Mouse (Mus musculus) neural tube, embryonic 15.5 days (tissue): Measurements from ENCODE around the gene Igfbp6. TPM values are rescaled to one million over a fixed set of nuclear protein-coding genes. Genes with fewer than 3 reads are reported as not detected.

Experiments used
- ATAC-seq: fragments of 200-750 bp; cut with Nextera tagmentation; 2 replicates; pipeline ENCODE4 v1.8.0; 2017; ENCODE audit warnings: mild to moderate bottlenecking, moderate TSS enrichment, moderate library complexity; ENCODE audit not compliant: low FRiP score
- H3K27ac ChIP-seq: fragments of 300-500 bp; sonication (generic); replicated peaks from 2 replicates; pipeline ENCODE4 v1.5.1; 2015; ENCODE audit warnings: mild to moderate bottlenecking, inconsistent platforms
- H3K27me3 ChIP-seq: fragments of 300-500 bp; sonication (generic); replicated peaks from 2 replicates; pipeline ENCODE4 v1.6.1; 2015; ENCODE audit warnings: inconsistent platforms
- H3K36me3 ChIP-seq: fragments of 300-500 bp; sonication (generic); 2 replicates; pipeline ENCODE4 v1.6.1; 2015; ENCODE audit warnings: inconsistent platforms
- H3K4me1 ChIP-seq: fragments of 300-500 bp; sonication (generic); 2 replicates; pipeline ENCODE4 v1.6.1; 2015; ENCODE audit warnings: inconsistent platforms
- H3K4me2 ChIP-seq: fragments of 300-500 bp; sonication (generic); 2 replicates; pipeline ENCODE4 v1.6.1; 2015; ENCODE audit warnings: inconsistent platforms, mild to moderate bottlenecking, moderate library complexity
- H3K4me3 ChIP-seq: fragments of 300-500 bp; sonication (generic); replicated peaks from 2 replicates; pipeline ENCODE4 v1.5.1; 2015; ENCODE audit warnings: mild to moderate bottlenecking, inconsistent platforms
- H3K9ac ChIP-seq: fragments of 300-500 bp; sonication (generic); replicated peaks from 2 replicates; pipeline ENCODE4 v1.6.1; 2015; ENCODE audit warnings: mild to moderate bottlenecking, inconsistent platforms
- H3K9me3 ChIP-seq: fragments of 300-500 bp; sonication (generic); replicated peaks from 2 replicates; pipeline ENCODE4 v1.6.1; 2016; ENCODE audit warnings: inconsistent platforms
- whole genome bisulfite sequencing: fragments of 180-500 bp; shearing (Covaris S2); methylation state at CpG from one replicate; pipeline ENCODE4 v1.1.7; 2015; ENCODE audit warnings: mixed read lengths; 5-methylcytosine and 5-hydroxymethylcytosine counted together
- polyA plus RNA-seq: library from polyadenylated mRNA; unstranded; fragments of >200 nt; fragmentation: Nextera tagmentation; extraction: Ambion mirVana; gene quantifications from 2 replicates; pipeline ENCODE4 v1.2.1, GENCODE M21; 2015

The Igfbp6 gene
- polyA plus RNA-seq, 1 experiment from 2014 or later = 3.5 TPM

DNA sequence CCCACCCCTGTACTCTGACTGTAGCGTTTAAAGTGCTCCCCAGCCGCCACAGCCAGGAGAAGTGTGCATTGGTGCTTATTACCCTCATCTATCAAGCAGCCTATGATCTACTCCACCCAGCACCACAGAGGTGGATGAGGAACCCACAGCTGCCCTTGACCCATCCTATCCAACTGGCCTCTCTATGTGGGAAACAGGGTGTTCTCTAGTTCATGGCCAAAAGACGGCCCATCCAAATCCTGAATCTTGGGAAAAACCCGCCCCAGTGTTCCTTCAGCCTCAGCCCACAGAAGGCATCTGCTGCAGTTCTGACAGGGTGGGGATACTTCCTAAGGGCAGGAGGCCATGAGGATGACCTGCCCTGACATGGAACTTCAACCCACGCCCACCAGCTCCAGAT lies 23.6 kb upstream of the Igfbp6 start:
- Histone ChIP-seq H3K4me1 (peaks cover 24% of the 10 kb centered on the region), H3K9me3 (no peaks in the 10 kb centered on the region), H3K27me3 (no peaks in the 10 kb centered on the region), H3K9ac (no peak overlapping the region), H3K4me2 (no peak overlapping the region), H3K36me3 (peaks cover 80% of the 10 kb centered on the region), H3K4me3 (no peak overlapping the region), H3K27ac (no peak overlapping the region)
- WGBS = 85% methylated on average over 5 of the region's 5 CpGs
- no peak for ATAC-seq

- no peaks in the 10 kb centered on the region for H3K4me1 ChIP-seq
- no peak for ATAC-seq
- H3K36me3 ChIP-seq = peaks cover 81% of the 10 kb centered on the region
- 79% methylated on average over 2 of the region's 2 CpGs for WGBS
- H3K4me3 ChIP-seq = no peak overlapping the region
- no peak overlapping the region for H3K27ac ChIP-seq
- no peaks in the 10 kb centered on the region for H3K9me3 ChIP-seq
- no peaks in the 10 kb centered on the region for H3K27me3 ChIP-seq
- H3K9ac ChIP-seq = no peak overlapping the region
- H3K4me2 ChIP-seq = no peak overlapping the region
These were observed 17.9 kb upstream of the Igfbp6 start for GRCm38 (mm10) chr15:102126303-102126702.

DNA sequence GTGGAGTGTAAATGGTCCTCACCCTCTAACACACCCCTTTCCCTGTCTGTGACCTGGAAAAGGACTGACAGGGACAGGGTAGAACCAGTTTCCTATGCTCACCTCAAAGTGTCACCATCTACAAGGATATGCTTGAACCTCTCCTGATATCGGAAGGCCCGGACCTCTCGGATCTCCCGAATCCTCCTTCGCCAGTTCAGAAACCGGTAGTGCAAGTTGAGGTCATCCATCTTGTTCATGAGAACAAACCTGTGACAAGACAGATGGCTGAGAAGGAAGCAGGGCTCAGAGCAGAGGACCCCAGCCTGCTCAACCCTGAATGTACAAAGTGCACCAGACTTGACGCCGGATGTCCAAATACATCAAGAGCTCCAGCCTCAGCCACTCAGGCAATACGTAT lies 10.8 kb upstream of the Igfbp6 start:
- Histone ChIP-seq H3K9ac (no peak overlapping the region), H3K4me1 (peaks cover 27% of the 10 kb centered on the region), H3K27ac (no peak overlapping the region), H3K36me3 (peaks cover 51% of the 10 kb centered on the region), H3K4me3 (no peak overlapping the region), H3K4me2 (no peak overlapping the region), H3K27me3 (no peaks in the 10 kb centered on the region), H3K9me3 (no peaks in the 10 kb centered on the region)
- 89% methylated on average over 9 of the region's 9 CpGs for WGBS
- ATAC-seq = no peak

DNA sequence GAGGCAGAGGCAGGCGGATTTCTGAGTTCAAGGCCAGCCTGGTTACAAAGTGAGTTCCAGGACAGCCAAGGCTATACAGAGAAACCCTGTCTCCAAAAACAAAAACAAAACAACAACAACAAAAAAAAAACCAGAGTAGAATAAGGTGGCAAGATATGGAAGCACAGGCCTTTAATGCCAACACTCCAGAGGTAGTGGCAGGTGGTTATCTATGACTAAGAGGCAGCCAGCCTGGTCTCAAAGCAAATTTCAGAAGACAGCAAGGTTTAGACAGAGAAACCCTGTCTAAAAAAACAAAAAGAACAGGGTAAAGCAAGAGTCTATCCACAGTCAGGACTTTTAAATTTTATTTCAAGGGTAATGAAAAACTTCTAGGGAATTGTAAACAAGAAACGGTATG lies 9.5 kb upstream of the Igfbp6 start:
- peak overlapping the region; percentile 65 for H3K4me2 ChIP-seq
- peaks cover 27% of the 10 kb centered on the region for H3K4me1 ChIP-seq
- H3K36me3 ChIP-seq = peaks cover 37% of the 10 kb centered on the region
- no peaks in the 10 kb centered on the region for H3K9me3 ChIP-seq
- WGBS = 86% methylated on average over 2 of the region's 2 CpGs
- H3K27me3 ChIP-seq = no peaks in the 10 kb centered on the region
- ATAC-seq = no peak
- peak overlapping the region; percentile 92; the same call in 1 of the 2 replicates for H3K4me3 ChIP-seq
- no peak overlapping the region for H3K27ac ChIP-seq
- H3K9ac ChIP-seq = no peak overlapping the region

- peak; percentile 64 for ATAC-seq
- Histone ChIP-seq H3K4me1 (peaks cover 27% of the 10 kb centered on the region), H3K9ac (peak overlapping the region; percentile 94), H3K36me3 (peaks cover 28% of the 10 kb centered on the region), H3K27me3 (no peaks in the 10 kb centered on the region), H3K4me2 (peak overlapping the region; percentile 65), H3K4me3 (peak overlapping the region; percentile 92), H3K27ac (peak overlapping the region; percentile 87), H3K9me3 (no peaks in the 10 kb centered on the region)
- 3% methylated on average over 34 of the region's 35 CpGs for WGBS
These were observed 8.5 kb upstream of the Igfbp6 start for GRCm38 (mm10) chr15:102135522-102136128.

DNA sequence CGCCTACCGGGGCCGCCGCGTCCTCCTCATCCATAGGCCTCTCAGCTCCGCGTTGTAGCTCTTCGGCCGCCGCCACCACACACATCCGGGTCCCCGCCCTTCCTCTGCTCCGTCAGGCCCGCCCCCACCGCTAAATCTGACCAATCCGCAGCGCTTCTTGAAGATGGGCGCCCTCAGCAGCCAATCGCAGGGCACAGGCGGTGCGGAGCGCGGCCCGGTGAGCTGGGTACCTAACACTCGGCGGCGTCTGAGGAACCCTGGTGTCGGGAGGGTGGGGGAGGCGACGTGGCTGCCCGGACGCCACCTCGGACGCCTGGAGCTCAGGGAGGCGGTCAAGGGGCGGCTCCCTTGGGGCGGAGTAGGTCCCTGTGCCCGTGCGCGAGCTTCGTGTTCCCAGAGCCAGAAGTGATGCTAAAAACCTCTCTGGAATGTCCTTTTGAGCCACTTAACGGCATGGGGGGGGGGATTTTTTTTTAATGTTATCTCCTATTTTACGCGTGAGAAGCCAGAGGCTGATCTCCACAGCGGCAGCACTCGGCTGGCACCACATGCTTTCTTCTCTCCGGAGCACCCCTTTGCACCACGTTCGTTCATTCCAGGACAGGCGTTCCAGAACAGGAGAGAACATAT lies 7.9 kb upstream of the Igfbp6 start, which contains the start of gene Spryd3:
Gene Spryd3 (minus strand): TSS at position 106 of the 630 bp plus-strand sequence.
- Histone ChIP-seq H3K4me3 (peak within 1 kb of the TSS; percentile 92), H3K27ac (peak within 1 kb of the TSS; percentile 87), H3K4me1 (peaks cover 27% of the 10 kb centered on the region), H3K36me3 (peaks cover 22% of the 10 kb centered on the region), H3K9me3 (no peaks in the 10 kb centered on the region), H3K27me3 (no peaks in the 10 kb centered on the region), H3K4me2 (peak within 1 kb of the TSS; percentile 65), H3K9ac (peak within 1 kb of the TSS; percentile 94)
- peak; percentile 100 for ATAC-seq
- WGBS = under 1% methylated on average over 50 of the region's 50 CpGs

- H3K4me2 ChIP-seq = no peak overlapping the region
- no peak overlapping the region for H3K27ac ChIP-seq
- peaks cover 44% of the 10 kb centered on the region for H3K27me3 ChIP-seq
- H3K4me3 ChIP-seq = no peak overlapping the region
- ATAC-seq = no peak
- no peaks in the 10 kb centered on the region for H3K36me3 ChIP-seq
- WGBS = 89% methylated on average over 5 of the region's 5 CpGs
- no peak overlapping the region for H3K9ac ChIP-seq
- peaks cover 19% of the 10 kb centered on the region for H3K4me1 ChIP-seq
- no peaks in the 10 kb centered on the region for H3K9me3 ChIP-seq
These were observed 3.0 kb upstream of the Igfbp6 start for GRCm38 (mm10) chr15:102141120-102141519.

DNA sequence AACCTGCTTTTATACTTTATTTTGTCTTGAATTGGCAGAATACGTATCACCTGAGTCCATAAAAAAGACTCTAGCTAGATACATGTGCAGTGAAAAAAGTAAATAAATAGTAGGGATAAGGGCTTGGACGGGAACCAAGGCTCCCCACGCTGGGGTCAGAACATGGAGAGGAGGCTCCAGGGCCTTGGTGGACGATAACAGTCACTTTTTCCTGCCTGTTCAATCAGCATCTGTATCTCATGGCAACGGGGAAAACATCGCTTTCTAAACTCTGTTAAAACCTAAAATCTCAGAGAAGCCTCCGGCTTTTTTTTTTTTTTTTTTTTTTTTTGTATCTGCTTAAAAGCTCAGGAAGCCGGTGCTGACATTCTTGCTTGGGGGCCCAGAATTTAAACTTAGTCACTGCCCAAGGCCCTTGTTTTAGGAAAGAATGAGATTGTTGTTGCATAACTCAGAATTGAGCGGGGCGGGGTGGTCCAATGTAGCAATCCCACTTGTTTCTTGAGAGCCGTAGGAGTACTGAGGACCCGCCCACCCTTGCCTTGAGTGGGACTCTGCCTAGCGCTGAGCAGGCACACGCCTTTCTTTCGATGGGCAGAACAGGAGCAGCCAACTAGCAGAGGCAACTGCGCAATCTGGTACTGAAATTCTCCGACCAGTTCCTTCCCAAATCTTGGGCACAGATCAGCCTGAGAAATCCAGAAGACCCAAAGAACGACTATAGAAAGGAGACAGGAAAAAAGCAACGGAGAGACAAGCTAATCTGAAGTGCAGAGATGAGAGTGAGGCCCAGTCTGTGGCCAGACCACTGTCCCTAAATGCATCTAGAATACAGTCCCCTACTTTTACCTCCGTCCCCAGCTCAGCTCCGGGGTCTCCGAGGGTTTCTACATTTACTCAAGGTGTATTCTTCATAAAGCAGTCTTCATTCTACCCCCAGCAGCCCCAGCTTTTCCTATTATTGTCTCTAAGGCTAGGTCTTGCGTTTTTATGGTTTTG lies 949 bp upstream of the Igfbp6 start:
- Histone ChIP-seq H3K27ac (no peak overlapping the region), H3K27me3 (peaks cover 45% of the 10 kb centered on the region), H3K9ac (no peak overlapping the region), H3K9me3 (no peaks in the 10 kb centered on the region), H3K4me3 (no peak overlapping the region), H3K4me1 (peaks cover 9% of the 10 kb centered on the region; the same call in 1 of the 2 replicates), H3K36me3 (no peaks in the 10 kb centered on the region), H3K4me2 (no peak overlapping the region)
- no peak for ATAC-seq
- 56% methylated on average over 23 of the region's 23 CpGs for WGBS

GRCm38 (mm10) chr15:102144726-102145125 lies 564 bp downstream of the Igfbp6 start:
- peak overlapping the region; percentile 28; the same call in 1 of the 2 replicates for H3K4me2 ChIP-seq
- H3K36me3 ChIP-seq = no peaks in the 10 kb centered on the region
- H3K27ac ChIP-seq = no peak overlapping the region
- H3K27me3 ChIP-seq = peaks cover 45% of the 10 kb centered on the region
- ATAC-seq = no peak
- no peaks in the 10 kb centered on the region for H3K9me3 ChIP-seq
- H3K4me1 ChIP-seq = peaks cover 9% of the 10 kb centered on the region; the same call in 1 of the 2 replicates
- no peak overlapping the region for H3K9ac ChIP-seq
- 17% methylated on average over 19 of the region's 19 CpGs for WGBS
- H3K4me3 ChIP-seq = no peak overlapping the region

DNA sequence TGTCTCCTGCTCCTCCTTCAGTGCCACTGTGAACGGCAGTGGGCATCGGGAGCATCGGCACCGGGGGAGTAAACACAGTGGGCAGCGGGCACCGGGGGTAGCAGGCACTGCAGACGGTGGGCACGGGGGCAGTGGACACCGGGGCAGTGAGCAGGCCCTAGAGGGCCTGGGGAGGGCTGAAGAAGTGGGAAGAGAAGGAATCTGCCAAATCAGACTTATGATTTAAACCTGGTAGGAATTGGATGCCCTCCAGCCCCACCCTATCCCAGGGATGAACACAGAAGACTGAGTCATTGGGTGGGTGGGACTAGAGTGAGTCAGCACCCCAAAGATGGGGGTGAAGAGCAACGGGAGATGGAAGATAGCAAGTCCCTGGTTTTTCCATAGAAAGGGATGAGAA lies 1.2 kb downstream of the Igfbp6 start:
- no peak overlapping the region for H3K4me3 ChIP-seq
- H3K4me2 ChIP-seq = no peak overlapping the region
- no peak overlapping the region for H3K9ac ChIP-seq
- 90% methylated on average over 10 of the region's 10 CpGs for WGBS
- no peaks in the 10 kb centered on the region for H3K36me3 ChIP-seq
- no peak overlapping the region for H3K27ac ChIP-seq
- peaks cover 9% of the 10 kb centered on the region; the same call in 1 of the 2 replicates for H3K4me1 ChIP-seq
- ATAC-seq = no peak
- H3K27me3 ChIP-seq = peaks cover 45% of the 10 kb centered on the region
- no peaks in the 10 kb centered on the region for H3K9me3 ChIP-seq

- 89% methylated on average over 5 of the region's 5 CpGs for WGBS
- no peak overlapping the region for H3K4me2 ChIP-seq
- no peaks in the 10 kb centered on the region for H3K36me3 ChIP-seq
- no peak for ATAC-seq
- H3K9me3 ChIP-seq = no peaks in the 10 kb centered on the region
- H3K4me3 ChIP-seq = no peak overlapping the region
- peaks cover 45% of the 10 kb centered on the region for H3K27me3 ChIP-seq
- no peak overlapping the region for H3K9ac ChIP-seq
- peaks cover 9% of the 10 kb centered on the region; the same call in 1 of the 2 replicates for H3K4me1 ChIP-seq
- no peak overlapping the region for H3K27ac ChIP-seq
These were observed 1.9 kb downstream of the Igfbp6 start for GRCm38 (mm10) chr15:102146089-102146488.
